Mouse (Mus musculus): ENCODE measurements at regions not wholly inside any gene's neighbourhood (a gene's known extent, or its start where the extent isn't known, plus 50 kb on each side); places are given as distances from the start of the nearest gene placed in this dataset.

DNA sequence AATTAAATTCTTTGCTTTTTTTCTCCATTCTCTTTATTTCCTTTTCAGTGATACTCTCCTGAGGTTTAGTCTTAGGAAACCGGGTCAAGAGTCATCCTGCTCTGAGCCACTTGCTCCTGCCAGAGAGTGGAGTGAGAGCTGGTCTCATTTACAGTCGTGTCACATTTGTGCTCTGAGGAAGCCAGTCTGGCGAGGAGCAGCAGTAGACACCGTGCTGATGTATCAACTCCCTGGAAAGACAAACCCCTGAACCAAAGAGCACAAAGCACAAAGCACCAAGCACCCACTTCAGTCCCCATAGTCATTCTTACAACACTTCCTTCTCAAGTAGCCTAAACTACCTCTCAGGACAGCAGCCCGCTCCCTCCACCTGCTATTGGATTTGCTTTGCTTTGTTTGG lies 390.7 kb downstream of the Wdr11 start:
- no peak for ATAC-seq (ENCODE audit: low FRiP score)
- Histone ChIP-seq H3K36me3 (ENCODE audit: control insufficient read depth, insufficient read depth, low read length) (no peaks in the 10 kb centered on the region), H3K27me3 (ENCODE audit: control insufficient read depth, insufficient read depth, low read length) (no peaks in the 10 kb centered on the region), H3K4me3 (ENCODE audit: low read depth, low read length) (no peak overlapping the region), H3K4me1 (replicated peaks; ENCODE audit: control insufficient read depth, insufficient read depth, low read length) (0 out of 2 replicates have a peak, but pooled peaks cover 2% of the 10 kb centered on the region), H3K27ac (ENCODE audit: low read depth, low read length) (no peak overlapping the region), H3K9me3 (ENCODE audit: control insufficient read depth, low read length) (no peaks in the 10 kb centered on the region), H3K9ac (ENCODE audit: low read depth, low read length) (no peak overlapping the region), H3K4me2 (replicated peaks; ENCODE audit: low read depth, low read length) (no peak overlapping the region)
- WGBS, result 42% methylated on average over 5 of the region's 5 CpGs
- DNase-seq (ENCODE audit: low spot score), result peak; percentile 36

DNA sequence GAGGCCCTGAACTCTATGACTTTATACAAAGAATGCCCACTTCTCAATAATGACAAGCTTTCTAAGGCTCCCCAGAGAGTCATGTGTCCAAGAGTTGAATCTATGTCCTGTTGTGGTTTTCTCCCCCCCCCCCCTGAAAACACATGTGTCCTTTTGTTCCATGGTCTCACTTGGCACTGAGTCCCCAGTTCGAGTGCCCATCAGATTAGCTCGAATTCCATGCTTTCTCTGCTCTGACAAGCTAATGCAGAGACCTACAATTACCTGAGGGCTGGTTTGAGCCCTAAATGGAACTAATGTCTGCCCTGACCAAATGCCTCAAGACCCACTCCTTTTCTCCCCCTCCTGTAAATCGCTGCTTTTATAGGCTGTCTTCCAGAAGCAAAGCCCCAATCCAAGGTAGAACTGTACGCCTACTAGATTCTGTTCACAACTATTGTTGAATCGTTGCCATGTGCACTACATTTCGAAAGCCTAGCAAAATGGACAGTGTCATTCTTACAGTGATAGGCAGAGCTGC lies 392.0 kb downstream of the Wdr11 start:
- H3K36me3 ChIP-seq (ENCODE audit: control insufficient read depth, insufficient read depth, low read length), result no peaks in the 10 kb centered on the region
- WGBS, result 94% methylated on average over 6 of the region's 6 CpGs
- no peak overlapping the region for H3K4me3 ChIP-seq (ENCODE audit: low read depth, low read length)
- no peak overlapping the region for H3K27ac ChIP-seq (ENCODE audit: low read depth, low read length)
- no peak for DNase-seq (ENCODE audit: low spot score)
- 0 out of 2 replicates have a peak, but pooled peaks cover 2% of the 10 kb centered on the region for H3K4me1 ChIP-seq (replicated peaks; ENCODE audit: control insufficient read depth, insufficient read depth, low read length)
- H3K9me3 ChIP-seq (ENCODE audit: control insufficient read depth, low read length), result no peaks in the 10 kb centered on the region
- no peaks in the 10 kb centered on the region for H3K27me3 ChIP-seq (ENCODE audit: control insufficient read depth, insufficient read depth, low read length)
- ATAC-seq (ENCODE audit: low FRiP score), result no peak
- H3K9ac ChIP-seq (ENCODE audit: low read depth, low read length), result no peak overlapping the region
- no peak overlapping the region for H3K4me2 ChIP-seq (replicated peaks; ENCODE audit: low read depth, low read length)

DNA sequence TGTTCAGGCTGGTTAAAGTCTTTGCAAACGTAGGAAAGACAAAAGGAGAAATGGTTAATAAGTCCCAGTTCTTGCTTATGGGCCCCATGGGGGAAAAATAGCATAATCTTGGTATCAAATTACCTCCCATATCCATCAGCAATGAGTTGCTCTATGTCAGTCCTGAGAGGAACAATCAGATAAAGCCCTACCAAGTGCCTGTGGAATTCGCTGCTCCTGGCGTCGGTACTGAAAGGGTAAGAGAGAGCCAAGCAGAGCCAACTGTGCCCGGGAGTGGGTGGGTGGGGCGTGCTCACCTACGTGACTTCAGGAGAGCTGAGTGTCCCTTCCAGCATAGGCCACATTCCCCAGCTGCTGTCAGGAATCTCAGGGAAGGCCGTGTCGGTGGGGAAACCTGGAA lies 392.7 kb downstream of the Wdr11 start:
- ATAC-seq (ENCODE audit: low FRiP score) (no peak), DNase-seq (ENCODE audit: low spot score) (no peak)
- no peak overlapping the region for H3K27ac ChIP-seq (ENCODE audit: low read depth, low read length)
- no peak overlapping the region for H3K4me3 ChIP-seq (ENCODE audit: low read depth, low read length)
- H3K9ac ChIP-seq (ENCODE audit: low read depth, low read length), result no peak overlapping the region
- no peaks in the 10 kb centered on the region for H3K9me3 ChIP-seq (ENCODE audit: control insufficient read depth, low read length)
- 0 out of 2 replicates have a peak, but pooled peaks cover 2% of the 10 kb centered on the region for H3K4me1 ChIP-seq (replicated peaks; ENCODE audit: control insufficient read depth, insufficient read depth, low read length)
- H3K4me2 ChIP-seq (replicated peaks; ENCODE audit: low read depth, low read length), result no peak overlapping the region
- WGBS, result 78% methylated on average over 9 of the region's 9 CpGs
- H3K27me3 ChIP-seq (ENCODE audit: control insufficient read depth, insufficient read depth, low read length), result no peaks in the 10 kb centered on the region
- H3K36me3 ChIP-seq (ENCODE audit: control insufficient read depth, insufficient read depth, low read length), result no peaks in the 10 kb centered on the region

DNA sequence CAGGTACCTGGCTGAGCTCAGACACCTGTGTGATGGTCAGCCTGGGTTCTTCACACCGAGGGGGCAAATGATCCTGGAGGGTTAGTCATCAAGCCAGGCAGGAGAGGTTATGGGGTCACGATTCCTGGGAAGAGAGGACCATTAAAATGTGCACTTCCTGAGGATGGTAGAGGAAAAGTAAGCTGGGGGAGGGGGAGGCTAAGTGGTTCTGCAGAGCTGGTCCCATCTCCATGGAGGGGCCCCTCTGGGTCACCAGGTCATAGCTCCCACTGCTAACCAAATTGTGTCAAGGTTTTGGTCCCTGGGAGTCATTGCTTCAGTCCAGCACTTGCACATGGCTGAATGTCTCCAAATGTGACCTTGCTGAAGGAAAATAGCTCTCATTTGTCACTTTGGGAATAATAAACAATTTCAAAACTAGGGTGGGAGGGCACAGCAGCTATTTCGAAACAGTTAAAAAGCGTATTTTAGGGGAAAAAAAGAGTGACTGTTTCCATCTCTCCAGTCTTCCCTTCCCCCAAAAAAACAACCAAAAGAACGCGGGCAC lies 395.5 kb downstream of the Wdr11 start:
- Histone ChIP-seq H3K9ac (ENCODE audit: low read depth, low read length) (no peak overlapping the region), H3K4me3 (ENCODE audit: low read depth, low read length) (no peak overlapping the region), H3K27me3 (ENCODE audit: control insufficient read depth, insufficient read depth, low read length) (no peaks in the 10 kb centered on the region), H3K36me3 (ENCODE audit: control insufficient read depth, insufficient read depth, low read length) (no peaks in the 10 kb centered on the region), H3K4me2 (replicated peaks; ENCODE audit: low read depth, low read length) (no peak overlapping the region), H3K9me3 (ENCODE audit: control insufficient read depth, low read length) (no peaks in the 10 kb centered on the region), H3K4me1 (replicated peaks; ENCODE audit: control insufficient read depth, insufficient read depth, low read length) (0 out of 2 replicates have a peak, but pooled peaks cover 2% of the 10 kb centered on the region), H3K27ac (ENCODE audit: low read depth, low read length) (no peak overlapping the region)
- 59% methylated on average over 6 of the region's 6 CpGs for WGBS
- ATAC-seq (ENCODE audit: low FRiP score), result no peak
- no peak for DNase-seq (ENCODE audit: low spot score)

DNA sequence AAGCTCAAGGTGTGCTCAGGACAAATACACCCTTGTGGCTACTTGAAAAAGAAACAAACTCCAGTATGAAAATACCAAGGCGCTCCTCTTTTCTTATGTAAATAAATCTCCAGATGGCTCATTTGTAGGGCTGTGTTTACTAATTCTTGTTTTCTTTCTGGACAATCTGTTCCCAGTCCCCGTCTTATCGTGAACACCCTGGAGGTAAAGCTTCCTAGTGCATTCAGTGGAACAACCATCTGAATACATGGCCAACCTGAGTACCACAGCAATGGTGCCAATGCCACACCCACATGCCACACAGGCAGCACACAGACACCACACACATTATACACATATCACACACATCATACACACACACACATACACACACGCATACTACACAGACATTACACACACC lies 396.1 kb downstream of the Wdr11 start:
- Histone ChIP-seq H3K27me3 (ENCODE audit: control insufficient read depth, insufficient read depth, low read length) (no peaks in the 10 kb centered on the region), H3K9me3 (ENCODE audit: control insufficient read depth, low read length) (no peaks in the 10 kb centered on the region), H3K4me2 (replicated peaks; ENCODE audit: low read depth, low read length) (no peak overlapping the region), H3K4me1 (replicated peaks; ENCODE audit: control insufficient read depth, insufficient read depth, low read length) (0 out of 2 replicates have a peak, but pooled peaks cover 1% of the 10 kb centered on the region), H3K27ac (ENCODE audit: low read depth, low read length) (no peak overlapping the region), H3K9ac (ENCODE audit: low read depth, low read length) (no peak overlapping the region), H3K36me3 (ENCODE audit: control insufficient read depth, insufficient read depth, low read length) (no peaks in the 10 kb centered on the region), H3K4me3 (ENCODE audit: low read depth, low read length) (no peak overlapping the region)
- ATAC-seq (ENCODE audit: low FRiP score) (no peak), DNase-seq (ENCODE audit: low spot score) (no peak)
- WGBS, result 56% methylated on average over 4 of the region's 4 CpGs

DNA sequence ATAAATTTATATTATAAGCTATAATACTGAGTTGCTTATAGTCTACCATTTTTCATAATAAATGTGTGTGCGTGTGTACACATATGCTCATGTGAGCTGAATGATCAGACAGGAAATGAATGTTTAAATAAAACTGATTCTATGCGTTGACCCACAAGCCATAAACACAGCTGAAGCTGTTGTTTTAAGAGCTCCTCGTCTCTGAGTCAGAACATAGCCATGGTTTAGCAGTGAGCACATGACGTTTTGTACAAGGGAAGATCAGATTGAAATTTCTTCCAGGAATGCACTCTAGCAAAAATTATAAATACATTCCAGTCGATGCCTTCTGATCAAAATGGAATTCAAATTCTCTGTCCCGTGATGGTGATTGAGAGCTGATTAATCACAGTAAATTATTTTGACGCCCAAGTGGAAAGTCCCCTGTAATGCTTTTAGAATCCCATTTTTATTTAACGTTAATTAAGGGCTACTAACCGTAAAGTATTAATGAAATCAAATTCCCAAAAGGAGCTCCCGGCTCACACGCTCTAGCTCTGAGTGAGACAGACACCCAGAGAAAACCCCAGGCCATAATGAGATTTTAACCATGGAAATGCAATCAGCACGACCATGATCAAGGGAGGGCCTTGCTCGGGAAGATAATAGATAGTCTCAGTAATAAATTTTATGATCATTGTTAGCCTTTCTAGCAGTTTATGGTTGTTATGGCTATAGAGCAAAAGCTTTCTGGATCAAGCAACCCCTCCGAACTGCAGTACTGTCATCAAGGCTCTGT lies 402.0 kb downstream of the Wdr11 start:
- DNase-seq (ENCODE audit: low spot score) (no peak), ATAC-seq (ENCODE audit: low FRiP score) (no peak)
- Histone ChIP-seq H3K9ac (ENCODE audit: low read depth, low read length) (no peak overlapping the region), H3K4me2 (replicated peaks; ENCODE audit: low read depth, low read length) (no peak overlapping the region), H3K27ac (ENCODE audit: low read depth, low read length) (no peak overlapping the region), H3K4me1 (replicated peaks; ENCODE audit: control insufficient read depth, insufficient read depth, low read length) (no peaks in the 10 kb centered on the region), H3K36me3 (ENCODE audit: control insufficient read depth, insufficient read depth, low read length) (no peaks in the 10 kb centered on the region), H3K4me3 (ENCODE audit: low read depth, low read length) (no peak overlapping the region), H3K9me3 (ENCODE audit: control insufficient read depth, low read length) (no peaks in the 10 kb centered on the region), H3K27me3 (ENCODE audit: control insufficient read depth, insufficient read depth, low read length) (no peaks in the 10 kb centered on the region)
- 74% methylated on average over 14 of the region's 14 CpGs for WGBS

DNA sequence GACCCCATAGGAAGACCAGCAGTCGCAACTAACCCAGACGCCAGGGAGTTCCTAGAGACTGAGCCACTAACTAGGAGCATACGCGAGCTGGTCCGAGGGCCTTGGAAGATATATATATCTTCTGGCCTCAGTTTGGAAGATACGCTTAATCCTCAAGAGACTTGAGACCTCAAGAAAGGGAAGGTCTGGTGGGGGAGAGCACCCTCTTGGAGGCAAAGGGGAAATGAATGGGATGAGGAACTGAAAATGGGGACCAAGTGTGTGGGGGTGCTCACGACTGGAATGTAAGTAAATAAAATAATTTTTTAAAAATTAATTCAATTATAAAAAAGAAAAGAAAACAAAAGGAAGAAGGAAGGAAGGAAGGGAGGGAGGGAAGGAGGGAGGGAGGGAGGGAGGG lies 403.9 kb downstream of the Wdr11 start:
- Histone ChIP-seq H3K27ac (ENCODE audit: low read depth, low read length) (no peak overlapping the region), H3K4me1 (replicated peaks; ENCODE audit: control insufficient read depth, insufficient read depth, low read length) (no peaks in the 10 kb centered on the region), H3K4me2 (replicated peaks; ENCODE audit: low read depth, low read length) (no peak overlapping the region), H3K36me3 (ENCODE audit: control insufficient read depth, insufficient read depth, low read length) (no peaks in the 10 kb centered on the region), H3K27me3 (ENCODE audit: control insufficient read depth, insufficient read depth, low read length) (no peaks in the 10 kb centered on the region), H3K9me3 (ENCODE audit: control insufficient read depth, low read length) (no peaks in the 10 kb centered on the region), H3K4me3 (ENCODE audit: low read depth, low read length) (no peak overlapping the region), H3K9ac (ENCODE audit: low read depth, low read length) (no peak overlapping the region)
- ATAC-seq (ENCODE audit: low FRiP score) (no peak), DNase-seq (ENCODE audit: low spot score) (no peak)
- WGBS, result 90% methylated on average over 7 of the region's 7 CpGs

DNA sequence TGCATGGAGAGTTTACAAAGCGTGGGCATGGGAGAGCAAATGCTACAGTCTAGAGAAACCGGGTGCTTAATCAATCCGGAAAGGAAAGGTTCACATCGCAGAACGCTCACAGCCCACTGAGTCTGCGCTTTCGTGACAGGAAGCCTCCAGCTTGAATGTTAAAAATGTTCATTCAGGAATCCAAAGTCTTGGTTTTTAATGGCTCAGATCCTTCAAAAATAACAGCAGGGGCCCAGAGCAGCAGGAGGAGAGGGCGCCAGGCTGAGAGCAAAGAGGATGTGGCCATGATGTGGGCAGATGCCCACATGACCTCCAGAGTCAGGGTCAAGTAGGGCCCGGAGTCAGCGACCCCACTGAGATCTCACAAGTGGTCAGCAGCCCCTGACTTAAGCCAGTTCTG lies 409.4 kb downstream of the Wdr11 start:
- Histone ChIP-seq H3K36me3 (ENCODE audit: control insufficient read depth, insufficient read depth, low read length) (no peaks in the 10 kb centered on the region), H3K27me3 (ENCODE audit: control insufficient read depth, insufficient read depth, low read length) (no peaks in the 10 kb centered on the region), H3K9ac (ENCODE audit: low read depth, low read length) (no peak overlapping the region), H3K27ac (ENCODE audit: low read depth, low read length) (no peak overlapping the region), H3K4me2 (replicated peaks; ENCODE audit: low read depth, low read length) (no peak overlapping the region), H3K9me3 (ENCODE audit: control insufficient read depth, low read length) (no peaks in the 10 kb centered on the region), H3K4me3 (ENCODE audit: low read depth, low read length) (no peak overlapping the region), H3K4me1 (replicated peaks; ENCODE audit: control insufficient read depth, insufficient read depth, low read length) (no peaks in the 10 kb centered on the region)
- DNase-seq (ENCODE audit: low spot score) (no peak), ATAC-seq (ENCODE audit: low FRiP score) (no peak)
- 54% methylated on average over 10 of the region's 10 CpGs for WGBS

DNA sequence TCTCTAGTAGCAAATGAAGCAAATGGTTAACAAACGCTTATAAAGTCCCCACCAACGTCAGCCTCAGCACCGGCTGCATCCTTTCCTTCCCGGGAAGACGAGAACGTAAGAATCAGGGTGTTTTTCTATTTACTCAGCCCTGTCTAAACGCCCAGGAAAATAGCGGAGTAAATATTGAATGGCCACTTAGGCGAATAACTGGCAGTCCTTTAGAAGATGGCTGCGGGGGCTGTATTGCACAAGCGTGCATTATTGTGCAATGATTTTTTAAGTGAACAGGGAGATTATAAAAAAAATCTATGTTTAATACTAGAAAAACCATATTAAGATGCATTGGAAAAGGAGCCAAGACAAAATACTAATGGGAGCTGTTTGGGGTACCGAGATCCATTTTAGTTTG lies 410.3 kb downstream of the Wdr11 start:
- H3K4me1 ChIP-seq (replicated peaks; ENCODE audit: control insufficient read depth, insufficient read depth, low read length), result no peaks in the 10 kb centered on the region
- H3K36me3 ChIP-seq (ENCODE audit: control insufficient read depth, insufficient read depth, low read length), result no peaks in the 10 kb centered on the region
- H3K9ac ChIP-seq (ENCODE audit: low read depth, low read length), result no peak overlapping the region
- H3K9me3 ChIP-seq (ENCODE audit: control insufficient read depth, low read length), result no peaks in the 10 kb centered on the region
- H3K4me2 ChIP-seq (replicated peaks; ENCODE audit: low read depth, low read length), result no peak overlapping the region
- no peaks in the 10 kb centered on the region for H3K27me3 ChIP-seq (ENCODE audit: control insufficient read depth, insufficient read depth, low read length)
- no peak overlapping the region for H3K4me3 ChIP-seq (ENCODE audit: low read depth, low read length)
- ATAC-seq (ENCODE audit: low FRiP score) (no peak), DNase-seq (ENCODE audit: low spot score) (no peak)
- WGBS, result 68% methylated on average over 12 of the region's 12 CpGs
- no peak overlapping the region for H3K27ac ChIP-seq (ENCODE audit: low read depth, low read length)
